Mouse (Mus musculus): ENCODE measurements around the gene Gm10563.
"Not testable (repeated sequence)": the region's sequence is repeated elsewhere in the genome, so short reads cannot be mapped to it uniquely, and the experiment has no call there.

Gm10563 gene

DNA sequence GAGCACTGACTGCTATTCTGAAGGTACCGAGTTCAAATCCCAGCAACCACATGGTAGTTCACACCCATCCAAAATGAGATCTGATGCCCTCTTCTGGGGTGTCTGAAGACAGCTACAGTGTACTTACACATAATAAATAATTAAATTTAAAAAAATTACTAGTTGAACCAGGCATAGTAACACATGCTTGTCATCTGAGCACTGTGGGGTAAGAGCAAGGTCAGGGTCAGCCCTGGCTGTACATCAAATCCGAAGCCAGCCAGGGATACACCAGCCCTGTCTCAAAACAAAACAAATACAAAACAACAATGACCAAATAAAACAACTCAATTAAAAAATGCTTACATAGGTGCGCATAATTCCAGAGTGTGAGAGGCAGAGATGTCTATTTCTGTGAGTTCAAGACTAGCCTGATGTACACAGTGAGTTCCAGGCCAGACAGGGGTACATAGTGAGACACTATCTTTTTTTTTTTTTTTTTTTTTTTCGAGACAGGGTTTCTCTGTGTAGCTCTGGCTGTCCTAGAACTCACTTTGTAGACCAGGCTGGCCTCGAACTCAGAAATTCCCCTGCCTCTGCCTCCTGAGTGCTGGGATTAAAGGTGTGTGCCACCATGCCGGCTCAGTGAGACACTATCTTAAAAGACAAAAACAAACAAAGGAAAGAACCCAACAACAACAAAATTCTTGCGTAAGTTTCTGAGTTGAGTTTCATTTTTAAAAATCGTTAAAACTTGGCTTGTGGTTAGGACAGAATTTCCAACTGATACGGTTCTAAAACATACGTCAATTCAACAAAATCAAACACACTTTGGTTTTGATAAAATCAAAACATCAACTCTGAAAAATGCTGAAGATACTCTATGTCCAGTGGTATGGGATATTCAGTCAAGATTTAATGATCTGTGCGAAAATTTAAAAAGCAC is 45.0 kb downstream of the Gm10563 start:
- in situ Hi-C loops (cut with MboI, MseI) = loop anchor here in 1 of 2 experiments (10.0 to 25.0 kb wide), 2 partner anchors 925 to 1463 kb away; partner anchors contain the start of genes Trp73 and Wrap73

DNA sequence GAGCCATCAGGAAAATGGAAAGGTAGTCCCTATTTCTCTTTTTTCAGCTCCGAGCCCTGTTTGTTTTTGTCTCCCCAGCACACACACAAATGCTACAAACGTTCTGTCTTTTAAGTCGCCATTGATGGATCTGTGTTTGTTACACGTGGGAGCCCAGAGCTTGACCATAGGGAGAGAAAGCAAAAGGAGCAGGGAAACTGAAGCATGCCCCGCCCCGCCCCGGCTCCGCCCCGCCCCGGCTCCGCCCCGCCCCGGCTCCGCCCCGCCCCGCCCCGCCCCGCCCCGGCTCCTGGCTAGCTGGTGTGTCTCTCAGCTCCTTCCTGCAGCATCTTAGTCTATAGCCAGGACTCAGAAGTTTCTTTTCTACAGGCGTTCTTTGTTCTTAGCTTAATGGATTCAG is 46.7 kb downstream of the Gm10563 start:
- in situ Hi-C loops (cut with MboI, MseI) = loop anchor here in 1 of 2 experiments (10.0 to 25.0 kb wide), 2 partner anchors 924 to 1461 kb away; partner anchors contain the start of genes Trp73 and Wrap73

DNA sequence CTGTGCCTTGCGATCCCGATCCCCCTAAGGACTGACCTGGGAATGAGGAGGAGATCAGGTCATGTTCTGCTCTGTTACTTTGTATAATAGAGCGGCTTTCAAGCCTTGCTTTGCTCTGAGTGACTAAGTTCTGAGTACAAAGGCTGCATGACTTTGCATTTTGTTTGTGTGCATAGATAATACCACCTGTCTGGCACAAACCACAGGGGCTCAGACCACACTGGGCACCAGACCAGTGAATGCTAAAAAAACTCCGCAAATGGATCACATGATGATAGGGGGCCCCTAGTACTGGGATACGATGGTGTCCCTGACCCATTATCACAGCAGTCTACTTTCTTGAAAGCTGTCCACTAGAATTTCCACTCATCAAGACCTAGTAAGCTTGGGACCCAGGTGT is 48.6 kb downstream of the Gm10563 start:
- in situ Hi-C loops (cut with MboI, MseI) = loop anchor here in 1 of 2 experiments (10.0 to 25.0 kb wide), 2 partner anchors 922 to 1459 kb away; partner anchors contain the start of genes Trp73 and Wrap73

- in situ Hi-C loops (cut with MboI, MseI) = loop anchor here in 1 of 2 experiments (10.0 to 25.0 kb wide), 2 partner anchors 921 to 1458 kb away; partner anchors contain the start of genes Trp73 and Wrap73
These were observed 49.4 kb downstream of the Gm10563 start for GRCm38 (mm10) chr4:155595777-155596176.

DNA sequence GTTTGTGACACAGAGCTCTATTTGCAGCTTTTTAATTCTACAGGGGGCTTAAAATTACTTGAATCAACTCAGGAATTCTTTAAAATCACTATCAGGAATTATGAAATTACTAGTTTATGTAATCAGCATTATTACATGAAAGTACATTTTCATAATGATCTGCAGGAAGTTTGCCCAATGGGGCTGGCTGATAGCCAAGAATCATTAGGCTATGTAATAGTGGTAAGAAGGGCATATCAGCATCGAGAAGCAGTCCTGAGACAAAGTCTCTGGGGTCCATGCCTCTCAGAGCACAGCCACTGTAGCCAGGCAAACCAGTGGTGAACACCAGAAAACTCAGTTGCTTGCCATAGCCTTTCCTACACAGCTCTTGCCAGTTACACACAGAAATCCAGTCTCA is 51.4 kb downstream of the Gm10563 start:
- in situ Hi-C loops (cut with MboI, MseI) = loop anchor here in 1 of 2 experiments (10.0 to 25.0 kb wide), 2 partner anchors 919 to 1456 kb away; partner anchors contain the start of genes Trp73 and Wrap73

GRCm38 (mm10) chr4:155591012-155591719 is 54.0 kb downstream of the Gm10563 start:
- in situ Hi-C loops (cut with MboI, MseI) = loop anchor here in 1 of 2 experiments (10.0 to 25.0 kb wide), 2 partner anchors 916 to 1454 kb away; partner anchors contain the start of genes Trp73 and Wrap73

- in situ Hi-C loops (cut with MboI, MseI) = loop anchor here in 1 of 2 experiments (25.0 kb wide), 1 partner anchor 1452 kb away; the partner anchor contains the start of genes Trp73 and Wrap73
These were observed 55.9 kb downstream of the Gm10563 start for GRCm38 (mm10) chr4:155589356-155589755.

DNA sequence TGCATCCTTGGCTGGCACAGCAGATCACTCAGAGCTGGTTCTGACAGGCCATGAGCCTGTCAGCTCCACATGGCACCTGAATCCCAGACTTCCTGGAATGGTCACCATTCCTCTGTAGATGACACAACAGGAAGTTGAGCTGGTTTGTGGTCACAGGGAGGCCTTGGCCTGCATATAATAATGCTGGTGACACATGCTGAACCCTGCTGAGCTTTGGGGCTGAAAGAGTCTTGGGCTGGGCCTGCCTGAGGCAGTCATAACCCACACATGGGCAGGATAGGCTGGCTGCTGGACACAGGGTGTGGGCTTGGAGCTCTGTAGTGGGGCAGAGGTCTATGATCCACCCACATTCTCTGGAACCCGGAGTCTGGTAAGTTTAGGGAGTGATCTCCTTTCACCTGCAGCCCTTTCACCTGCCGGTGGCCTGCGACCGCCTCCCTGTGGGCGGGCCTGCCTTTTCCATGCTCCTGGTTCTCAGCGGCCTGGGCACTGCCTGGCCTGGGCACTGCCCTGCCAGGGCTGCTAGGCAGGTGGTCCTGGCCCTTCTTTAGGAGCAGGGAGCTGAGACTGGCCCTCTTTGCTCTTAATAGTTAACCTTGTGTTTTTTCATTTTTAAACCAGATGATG is 62.8 kb downstream of the Gm10563 start:
- in situ Hi-C loops (cut with MboI, MseI) = loop anchor here in 1 of 2 experiments (25.0 kb wide), 1 partner anchor 1445 kb away; the partner anchor contains the start of genes Trp73 and Wrap73

DNA sequence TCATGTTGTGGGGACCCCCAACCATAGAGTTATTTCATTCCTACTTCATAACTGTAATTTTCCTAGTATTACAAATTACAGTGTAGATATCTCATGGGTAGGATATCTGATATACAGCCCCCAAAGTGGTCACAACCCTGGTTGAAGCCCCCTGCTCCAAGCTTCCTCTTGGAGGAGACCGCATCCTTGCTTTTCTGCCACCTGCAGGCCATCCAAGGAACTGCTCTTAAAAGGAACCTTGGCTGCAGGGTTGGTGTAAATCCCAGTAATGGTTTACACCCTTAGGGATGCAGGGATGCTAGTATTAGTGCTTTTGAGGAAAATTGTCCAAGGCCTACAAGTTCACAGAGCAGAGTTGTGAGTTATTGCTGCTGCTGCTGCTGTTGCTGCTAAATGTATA is 64.8 kb downstream of the Gm10563 start:
- in situ Hi-C loops (cut with MboI, MseI) = loop anchor here in 1 of 2 experiments (25.0 kb wide), 1 partner anchor 1443 kb away; the partner anchor contains the start of genes Trp73 and Wrap73

DNA sequence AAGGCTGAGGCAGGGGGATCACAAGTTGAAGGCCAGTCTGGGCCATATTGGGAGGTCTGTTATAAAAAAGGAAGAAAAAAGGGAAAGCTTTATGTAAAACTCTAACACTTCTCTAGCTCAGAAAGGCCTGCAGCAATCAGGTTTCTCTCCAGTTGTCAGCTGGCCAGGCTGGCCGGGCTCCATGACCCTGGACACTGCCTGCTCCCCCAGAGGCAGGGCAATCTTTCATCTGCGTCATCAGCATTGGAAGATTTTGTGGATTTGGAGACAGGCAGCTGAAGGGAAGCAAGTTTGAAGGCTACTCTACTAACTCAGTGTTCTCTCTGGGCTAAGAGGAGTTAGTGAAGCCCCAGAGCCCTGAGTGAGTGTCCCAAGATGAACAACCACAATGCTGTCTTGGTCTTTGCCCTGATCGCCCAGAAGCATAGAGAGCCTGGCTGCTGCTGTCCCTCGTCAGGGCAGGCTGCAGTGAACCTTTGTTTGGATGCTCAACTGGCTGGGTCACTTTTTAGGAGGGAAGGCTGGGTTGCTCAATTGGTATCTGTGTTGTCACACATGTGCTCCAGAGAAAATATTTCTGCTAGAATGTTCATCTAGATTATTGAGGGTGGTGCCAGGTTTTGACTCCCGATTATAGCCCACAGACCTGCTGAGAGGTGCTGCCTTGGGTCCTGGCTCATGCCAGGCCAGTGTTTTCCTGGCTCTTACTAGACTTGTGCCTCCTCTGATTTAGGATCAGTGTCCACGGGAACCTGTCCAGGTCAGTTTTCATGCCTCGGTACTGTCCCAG is 66.7 kb downstream of the Gm10563 start:
- in situ Hi-C loops (cut with MboI, MseI) = loop anchor here (5.0 to 25.0 kb wide), 3 partner anchors 96 to 1441 kb away; partner anchors contain the start of genes Trp73 (in 1 of the 2) and Wrap73 (in 1 of the 2)

DNA sequence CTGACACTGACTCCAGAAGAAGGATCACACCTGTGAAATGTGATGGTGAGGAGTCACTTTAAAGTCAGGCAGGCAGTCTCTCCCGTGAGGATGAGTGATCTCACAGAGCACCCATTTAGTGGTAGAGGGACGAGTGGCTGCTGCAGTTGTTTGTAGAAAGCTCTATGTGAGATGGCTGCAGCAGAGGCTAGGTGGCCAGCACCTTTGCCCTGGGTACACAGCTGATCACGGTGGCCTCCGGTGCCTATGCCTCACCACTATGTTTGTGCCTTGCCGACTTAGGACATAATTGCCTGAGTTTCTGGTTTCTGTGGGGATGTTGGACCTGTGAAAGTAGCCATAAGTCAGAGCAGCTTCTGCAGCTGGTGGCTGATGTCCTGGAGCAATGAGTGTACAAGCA is 67.5 kb downstream of the Gm10563 start:
- in situ Hi-C loops (cut with MboI, MseI) = loop anchor here (5.0 to 25.0 kb wide), 3 partner anchors 95 to 1440 kb away; partner anchors contain the start of genes Trp73 (in 1 of the 2) and Wrap73 (in 1 of the 2)

DNA sequence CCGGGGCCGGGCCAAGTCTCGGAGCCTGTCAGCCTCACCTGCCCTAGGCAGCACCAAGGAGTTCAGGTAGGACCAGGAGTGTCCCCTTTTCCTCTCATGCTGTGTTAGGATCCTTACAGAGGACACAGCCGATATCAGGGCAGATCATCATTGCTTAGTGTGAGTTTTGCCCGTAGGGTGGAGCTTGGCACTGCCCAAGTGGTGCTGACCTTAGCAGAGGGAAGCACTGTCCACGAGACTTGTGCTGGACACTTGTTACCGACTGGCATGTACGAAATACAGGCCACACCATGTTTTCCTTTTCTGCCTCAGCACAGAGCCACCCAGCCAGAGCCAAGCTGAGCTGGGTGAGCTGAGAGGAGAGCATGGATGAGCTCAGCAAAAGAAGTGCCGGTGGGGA is 68.1 kb downstream of the Gm10563 start:
- in situ Hi-C loops (cut with MboI, MseI) = loop anchor here (5.0 to 25.0 kb wide), 3 partner anchors 95 to 1440 kb away; partner anchors contain the start of genes Trp73 (in 1 of the 2) and Wrap73 (in 1 of the 2)

- in situ Hi-C loops (cut with MboI, MseI) = loop anchor here (5.0 to 25.0 kb wide), 3 partner anchors 93 to 1438 kb away; partner anchors contain the start of genes Trp73 (in 1 of the 2) and Wrap73 (in 1 of the 2)
These were observed 69.7 kb downstream of the Gm10563 start for GRCm38 (mm10) chr4:155575521-155575920.

GRCm38 (mm10) chr4:155574931-155575330 is 70.3 kb downstream of the Gm10563 start:
- in situ Hi-C loops (cut with MboI, MseI) = loop anchor here (5.0 to 25.0 kb wide), 3 partner anchors 93 to 1438 kb away; partner anchors contain the start of genes Trp73 (in 1 of the 2) and Wrap73 (in 1 of the 2)

DNA sequence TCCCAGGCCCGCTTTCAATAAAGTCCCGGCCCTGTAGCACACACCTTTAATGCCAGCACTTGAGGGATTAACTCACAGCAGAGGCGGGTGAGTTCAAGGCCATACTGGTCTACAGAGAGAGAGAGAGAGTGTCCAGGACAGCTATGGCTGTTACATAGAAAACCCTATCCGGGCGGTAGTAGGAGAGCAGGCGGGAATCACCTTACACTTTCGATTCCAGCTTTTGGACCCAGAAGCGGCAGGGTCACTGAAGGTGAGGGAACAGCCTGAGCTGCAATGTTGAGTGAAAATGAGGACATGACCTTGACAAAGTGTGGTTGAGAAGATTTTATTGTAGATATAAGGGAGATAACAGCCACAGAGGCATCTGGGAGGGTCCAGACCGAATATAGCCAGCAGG is 71.3 kb downstream of the Gm10563 start:
- in situ Hi-C loops (cut with MboI, MseI) = no loop called here

- in situ Hi-C loops (cut with MboI, MseI) = no loop called here
These were observed 72.1 kb downstream of the Gm10563 start for GRCm38 (mm10) chr4:155573155-155573554.

DNA sequence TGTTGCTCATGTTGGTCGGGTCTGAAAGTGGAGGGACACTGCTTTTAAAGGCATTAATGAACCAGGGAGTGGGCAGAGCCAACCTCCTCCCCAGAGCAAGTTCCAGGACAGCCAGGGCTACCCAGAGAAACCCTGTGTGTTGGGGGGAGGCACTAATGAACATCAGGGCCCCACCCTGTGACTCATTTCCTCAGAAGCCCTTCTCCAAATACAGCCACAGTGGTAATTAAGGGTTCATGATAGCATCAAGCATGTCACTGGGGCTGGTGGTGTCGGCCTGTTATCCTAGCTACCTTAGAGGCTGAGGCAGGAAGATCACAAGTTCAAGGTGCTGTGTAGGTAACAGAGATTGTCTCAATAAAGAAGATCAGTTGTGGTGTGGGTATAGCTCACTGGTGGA is 73.8 kb downstream of the Gm10563 start:
- in situ Hi-C loops (cut with MboI, MseI) = no loop called here

DNA sequence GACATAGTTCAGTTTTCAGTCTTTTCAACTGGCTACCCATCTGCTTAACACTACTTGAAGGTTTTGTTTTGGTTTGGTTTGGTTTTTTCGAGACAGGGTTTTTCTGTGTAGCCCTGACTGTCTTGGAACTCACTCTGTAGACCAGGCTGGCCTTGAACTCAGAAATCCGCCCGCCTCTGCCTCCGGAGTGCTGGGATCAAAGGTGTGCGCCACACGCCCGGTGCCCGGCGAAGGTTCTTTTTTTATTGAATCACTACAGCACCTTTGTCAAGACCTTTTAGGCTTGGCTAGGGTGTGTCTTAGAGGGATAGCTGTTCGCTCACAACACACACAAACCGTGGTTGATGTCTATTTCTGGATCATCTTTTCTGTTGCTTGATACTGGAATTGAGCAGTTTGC is 74.9 kb downstream of the Gm10563 start:
- in situ Hi-C loops (cut with MboI, MseI) = not testable (repeated sequence)

- in situ Hi-C loops (cut with MboI, MseI) = no loop called here
These were observed 75.4 kb downstream of the Gm10563 start for GRCm38 (mm10) chr4:155569818-155570217.
